Mouse (Mus musculus) olfactory bulb, adult 2 months (tissue): ENCODE data around the gene Grap2.

Source experiments
- CTCF ChIP-seq: fragments of 200-500 bp; IDR thresholded peaks from 2 replicates; pipeline ENCODE4 v1.5.1; 2012; ENCODE audit warnings: low read depth, mild to moderate bottlenecking, low read length, moderate library complexity; ENCODE audit not compliant: insufficient read depth
- POLR2A ChIP-seq: fragments of 200-500 bp; IDR thresholded peaks from 2 replicates; pipeline ENCODE4 v1.6.1; 2012; ENCODE audit warnings: mild to moderate bottlenecking, low read depth, low read length, moderate library complexity; ENCODE audit not compliant: insufficient read depth

- TF ChIP-seq POLR2A (no peak), CTCF (no peak)
These were observed 3.2 kb upstream of the Grap2 start for GRCm38 (mm10) chr15:80569205-80569604.
